Mouse (Mus musculus): ENCODE data around the gene Zswim3.
"Not testable (repeated sequence)": the region's sequence is repeated elsewhere in the genome, so short reads cannot be mapped to it uniquely, and the experiment has no call there.

The Zswim3 gene

GRCm38 (mm10) chr2:164781876-164782275 lies 23.0 kb upstream of the Zswim3 start:
- no peak for DNase-seq (ENCODE audit: low spot score)

- DNase-seq (ENCODE audit: low spot score) = no peak
Observed at GRCm38 (mm10) chr2:164783926-164784581, 20.8 kb upstream of the Zswim3 start.

GRCm38 (mm10) chr2:164784869-164785420 lies 20.0 kb upstream of the Zswim3 start:
- DNase-seq (ENCODE audit: low spot score) = no peak

GRCm38 (mm10) chr2:164785481-164786387 lies 19.2 kb upstream of the Zswim3 start, which contains the start of gene Snx21:
Gene Snx21, plus strand, starts transcription at chr2:164785823.
- DNase-seq (ENCODE audit: low spot score) = peak; percentile 72

- no peak for DNase-seq (ENCODE audit: low spot score)
Observed at GRCm38 (mm10) chr2:164786388-164786885, 18.5 kb upstream of the Zswim3 start.

GRCm38 (mm10) chr2:164787032-164787431 lies 17.9 kb upstream of the Zswim3 start:
- DNase-seq (ENCODE audit: low spot score) = no peak

- DNase-seq (ENCODE audit: low spot score) = no peak
Observed at GRCm38 (mm10) chr2:164787779-164788178, 17.1 kb upstream of the Zswim3 start.

- DNase-seq (ENCODE audit: low spot score) = no peak
Observed at GRCm38 (mm10) chr2:164788411-164788810, 16.5 kb upstream of the Zswim3 start.

GRCm38 (mm10) chr2:164790451-164790850 lies 14.4 kb upstream of the Zswim3 start:
- no peak for DNase-seq (ENCODE audit: low spot score)

- no peak for DNase-seq (ENCODE audit: low spot score)
Observed at GRCm38 (mm10) chr2:164791841-164792261, 13.0 kb upstream of the Zswim3 start.

- DNase-seq (ENCODE audit: low spot score) = no peak
Observed at GRCm38 (mm10) chr2:164792400-164793190, 12.3 kb upstream of the Zswim3 start.

- DNase-seq (ENCODE audit: low spot score) = peak; percentile 44
Observed at GRCm38 (mm10) chr2:164793236-164793635, 11.7 kb upstream of the Zswim3 start.

GRCm38 (mm10) chr2:164793772-164794171 lies 11.1 kb upstream of the Zswim3 start:
- DNase-seq (ENCODE audit: low spot score) = no peak

- DNase-seq (ENCODE audit: low spot score) = peak; percentile 67
Observed at GRCm38 (mm10) chr2:164794293-164794692, 10.6 kb upstream of the Zswim3 start.

- no peak for DNase-seq (ENCODE audit: low spot score)
Observed at GRCm38 (mm10) chr2:164795868-164796267, 9.0 kb upstream of the Zswim3 start.

GRCm38 (mm10) chr2:164798554-164798953 lies 6.3 kb upstream of the Zswim3 start:
- not testable (repeated sequence) for DNase-seq (ENCODE audit: low spot score)

GRCm38 (mm10) chr2:164800252-164801004 lies 4.5 kb upstream of the Zswim3 start:
- DNase-seq (ENCODE audit: low spot score) = no peak

- DNase-seq (ENCODE audit: low spot score) = no peak
Observed at GRCm38 (mm10) chr2:164803201-164803920, 1.5 kb upstream of the Zswim3 start.

GRCm38 (mm10) chr2:164803921-164804313 lies 981 bp upstream of the Zswim3 start:
- DNase-seq (ENCODE audit: low spot score) = no peak

- DNase-seq (ENCODE audit: low spot score) = no peak
Observed at GRCm38 (mm10) chr2:164805332-164805718, 427 bp downstream of the Zswim3 start.
